Mouse (Mus musculus): ENCODE data around the gene Etnk1.

DNA sequence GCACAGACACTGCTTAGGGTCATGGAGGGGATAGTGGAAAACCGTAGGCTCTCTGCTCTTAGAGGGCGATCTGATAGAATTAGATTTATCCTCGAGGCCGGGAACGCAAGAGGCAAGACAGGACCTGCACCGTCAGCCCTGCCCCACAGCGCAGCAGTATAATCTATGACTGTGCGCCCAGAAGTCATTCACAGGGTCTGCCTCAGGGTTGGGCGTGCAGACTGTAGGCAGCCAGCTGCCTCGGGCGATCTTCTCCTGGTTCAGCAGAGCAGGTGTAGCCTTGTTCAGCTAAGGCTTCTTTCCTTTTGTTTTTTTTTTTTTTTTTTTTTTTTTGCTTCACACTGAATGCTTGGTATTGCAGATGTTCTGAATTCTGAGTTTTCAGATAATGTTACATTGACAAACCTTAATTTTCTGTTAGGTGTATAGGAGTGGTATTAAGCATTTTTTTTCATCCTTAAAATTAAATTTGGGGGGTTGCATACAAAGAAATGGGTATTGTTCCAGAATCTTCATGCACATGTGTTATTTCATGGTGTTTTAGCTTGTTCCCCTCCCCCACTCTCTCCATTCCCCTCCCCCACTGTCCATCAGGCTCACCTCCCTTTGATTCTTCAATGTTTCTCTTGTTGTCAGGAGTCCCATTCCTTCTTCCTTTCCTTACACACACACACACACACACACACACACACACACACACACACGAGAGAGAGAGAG lies 4.7 kb upstream of the Etnk1 start:
- TF ChIP-seq CTCF (IDR thresholded peaks at IDR 0.05; ENCODE audit: low read depth, low read length) (no peak), GATA2 (IDR thresholded peaks at IDR 0.05; ENCODE audit: borderline replicate concordance, low read depth, low read length) (no peak), POLR2AphosphoS5 (IDR thresholded peaks at IDR 0.05; ENCODE audit: insufficient replicate concordance, low read depth, low read length) (no peak), GATA1 (IDR thresholded peaks at IDR 0.05; ENCODE audit: borderline replicate concordance, low read length) (no peak)
